Mouse (Mus musculus) mouse embryonic stem cell (cell line): ENCODE results near the gene Epc2.

Experiments
- in situ Hi-C, 2 experiments: fragments of 300-500 bp; cut with MboI; formaldehyde crosslinking; loops; 1 replicate in 1 of 2; 3 replicates in 1 of 2; pipeline ENCODE4 v1.14.3; 2019 to 2020; ENCODE audit warnings: low sequenced_read_pairs in 2 of 2, low pct_unique_long_range_greater_than_20kb in 1 of 2, mixed read lengths in 1 of 2; ENCODE audit not compliant: unreplicated experiment in 1 of 2

The Epc2 gene

DNA sequence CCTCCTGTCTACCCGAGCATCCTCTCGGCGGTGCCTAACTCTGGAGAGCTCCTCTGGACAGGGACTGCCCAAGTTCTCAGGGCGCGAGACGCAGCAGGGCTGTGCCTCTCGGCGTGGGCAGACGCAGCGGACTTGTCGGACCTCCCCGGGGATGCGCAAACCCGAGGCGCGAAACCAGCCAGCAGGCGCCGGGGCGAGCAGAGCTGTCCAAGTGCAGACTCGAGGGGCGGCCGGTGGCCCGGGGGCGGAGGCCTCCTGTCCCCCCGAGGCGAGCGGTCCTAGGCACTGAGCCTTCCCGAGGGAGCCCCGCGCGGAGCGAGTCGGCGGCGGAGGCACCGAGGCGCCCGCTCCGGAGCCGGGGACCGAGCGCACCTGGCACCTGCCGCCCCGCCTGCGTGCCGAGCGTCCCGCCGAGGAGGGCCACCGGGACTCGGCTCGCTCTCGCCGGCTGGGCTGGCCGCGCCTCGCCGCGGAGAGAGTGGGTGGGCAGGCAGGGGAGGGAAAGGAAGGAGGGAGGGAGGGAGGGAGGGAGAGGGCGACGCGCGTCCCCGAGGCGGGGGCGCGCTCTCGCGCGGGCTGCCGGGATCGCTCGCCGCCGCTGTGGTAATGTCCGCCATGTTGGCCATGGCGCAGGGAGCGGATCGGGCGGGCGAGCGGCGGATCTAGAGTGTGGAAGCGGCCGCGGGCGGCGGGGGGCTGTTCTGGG is at the start of gene Epc2:
Gene Epc2, plus strand, starts transcription at position 556 of the 706 bp plus-strand sequence.
- in situ Hi-C loops: no loop called here

DNA sequence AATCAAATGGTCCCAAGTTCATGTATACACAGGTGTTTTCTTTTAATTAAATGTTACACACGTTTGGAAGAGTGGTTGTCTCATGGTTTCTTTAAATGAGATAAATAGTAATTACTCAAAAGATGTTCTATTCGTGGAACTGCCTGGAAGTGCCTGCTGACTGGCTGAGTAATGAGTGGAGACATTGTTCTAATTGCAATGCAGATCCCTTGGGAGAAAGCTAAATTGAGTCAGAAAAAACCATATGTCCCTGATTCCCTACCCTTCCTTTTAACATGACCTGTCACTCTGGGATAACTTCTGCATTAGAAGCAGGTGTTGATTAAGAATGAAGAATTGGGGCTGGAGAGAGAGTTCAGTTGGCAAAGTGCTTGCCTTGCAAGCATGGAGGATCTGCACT is 45.3 kb upstream of the Epc2 start:
- in situ Hi-C loops: no loop called here

DNA sequence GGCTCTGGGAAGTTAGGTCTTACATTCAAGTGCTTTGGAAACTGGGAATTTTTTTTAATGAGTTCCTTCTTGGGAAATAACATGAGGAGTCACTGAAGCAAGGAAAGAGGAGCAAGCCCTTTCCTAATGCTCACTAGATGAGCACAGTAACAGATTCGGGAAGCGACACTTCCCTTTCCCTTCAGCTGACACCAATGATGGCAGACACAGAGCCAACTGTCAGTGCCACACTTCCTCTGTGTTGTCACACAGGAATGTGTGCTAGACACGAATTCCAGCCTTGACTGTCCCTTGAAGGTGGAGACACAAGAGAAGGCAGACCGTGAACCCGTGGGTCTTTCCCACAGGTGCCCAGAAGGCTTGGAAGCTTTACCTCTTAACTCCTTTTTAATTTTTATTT is 39.6 kb upstream of the Epc2 start:
- in situ Hi-C loops: no loop called here

DNA sequence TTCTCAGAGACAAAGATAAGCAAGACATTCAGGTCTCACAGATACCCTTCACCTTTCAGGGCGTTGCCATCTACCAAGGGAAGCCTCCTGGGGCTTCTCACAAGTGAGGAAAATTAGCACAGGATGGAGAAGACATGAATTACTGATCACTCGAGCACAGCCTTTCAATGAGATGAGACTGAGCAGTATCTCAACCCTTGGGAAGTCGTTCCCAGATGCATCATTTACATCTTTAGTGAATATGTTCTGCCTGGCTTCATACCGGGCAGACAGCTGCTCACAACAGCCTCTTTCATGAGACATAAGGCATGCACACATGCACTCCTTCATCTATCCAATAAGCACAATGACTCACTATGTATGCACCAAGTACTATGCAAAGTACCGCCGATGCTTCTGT is 38.7 kb upstream of the Epc2 start:
- in situ Hi-C loops: no loop called here

DNA sequence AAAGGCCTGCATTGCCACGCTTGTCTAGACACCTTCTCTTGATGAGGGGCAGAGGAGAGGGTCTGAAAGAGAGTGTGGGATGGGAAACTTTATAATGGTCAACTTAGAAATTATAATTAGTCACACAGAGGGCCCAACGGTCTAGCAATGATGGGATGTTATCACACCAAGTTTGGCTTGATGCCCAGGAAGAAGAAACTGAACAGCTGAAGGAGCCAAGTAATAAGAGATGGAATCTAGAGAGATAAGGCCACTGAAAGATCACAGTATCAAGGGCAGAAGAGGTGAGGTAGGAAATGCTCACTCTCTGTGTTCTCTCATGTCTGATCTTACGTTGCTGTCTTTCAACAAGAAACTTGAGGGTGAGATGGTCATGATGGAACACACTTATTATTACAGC is 35.4 kb upstream of the Epc2 start:
- in situ Hi-C loops: no loop called here

DNA sequence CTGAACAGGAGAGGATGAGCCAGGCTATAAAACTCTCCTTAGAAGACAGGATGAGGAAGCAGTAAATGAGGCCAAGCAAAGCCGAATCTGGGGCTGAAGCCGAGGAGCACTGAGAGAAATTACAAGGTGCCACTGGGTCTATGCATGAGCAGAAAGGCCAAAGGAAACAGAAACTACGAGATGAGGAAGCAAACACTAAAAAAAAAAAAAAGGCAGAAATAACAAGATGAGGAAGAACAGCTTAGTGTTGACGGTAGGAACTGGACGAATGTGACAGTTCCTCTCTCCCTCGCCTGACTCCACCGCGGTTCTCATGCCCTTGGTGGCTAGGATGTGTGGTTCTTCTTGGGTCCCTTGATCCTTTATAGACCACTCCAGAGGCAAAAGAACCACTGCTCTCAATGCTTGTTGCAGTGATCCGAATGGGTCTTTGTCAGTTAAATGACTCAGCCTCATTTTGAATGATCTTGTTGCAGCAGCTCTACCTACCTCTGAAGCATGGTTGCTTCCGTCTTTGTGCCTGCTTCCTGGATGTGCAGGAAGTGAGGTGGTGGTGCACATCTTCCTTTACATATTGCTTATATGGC is 34.2 kb upstream of the Epc2 start:
- in situ Hi-C loops: no loop called here

DNA sequence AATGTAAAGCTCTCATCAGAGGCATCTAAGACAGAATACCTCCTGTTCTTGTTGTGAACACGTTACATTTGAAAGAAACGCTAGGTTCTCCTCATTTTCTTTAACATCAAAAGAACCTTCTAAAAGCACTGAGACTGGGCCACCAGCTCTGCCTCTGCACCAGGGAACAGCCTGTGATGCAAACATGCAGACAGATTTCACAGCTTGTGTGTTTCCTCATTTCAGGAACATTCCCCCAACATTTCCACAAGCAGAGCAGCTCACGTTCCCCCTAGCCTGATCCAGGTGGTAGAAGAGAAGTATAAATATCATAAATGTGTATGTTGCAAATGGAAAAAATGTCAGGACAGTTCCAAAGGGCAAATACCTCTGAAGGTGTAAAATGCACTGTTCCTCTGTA is 30.9 kb upstream of the Epc2 start:
- in situ Hi-C loops: no loop called here

DNA sequence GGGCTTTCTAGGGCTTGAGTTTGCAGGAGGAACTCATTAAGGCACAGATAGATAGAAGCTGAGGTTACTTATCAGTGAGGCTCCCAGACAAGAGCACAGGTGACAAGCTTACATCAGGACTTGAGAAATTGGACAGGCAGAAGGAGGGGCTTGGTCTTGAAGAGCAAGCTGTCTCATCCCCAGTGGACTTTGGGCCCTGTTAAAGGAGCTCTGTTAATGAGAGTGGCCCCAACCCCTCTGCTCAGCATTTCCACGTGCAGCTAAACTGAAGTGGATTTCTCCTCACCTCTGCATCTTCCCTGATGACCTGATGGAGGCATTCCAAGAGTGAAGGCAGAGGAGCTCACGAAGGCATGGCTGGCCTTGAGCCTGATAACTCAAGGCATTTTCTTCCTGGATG is 27.4 kb upstream of the Epc2 start:
- in situ Hi-C loops: no loop called here

DNA sequence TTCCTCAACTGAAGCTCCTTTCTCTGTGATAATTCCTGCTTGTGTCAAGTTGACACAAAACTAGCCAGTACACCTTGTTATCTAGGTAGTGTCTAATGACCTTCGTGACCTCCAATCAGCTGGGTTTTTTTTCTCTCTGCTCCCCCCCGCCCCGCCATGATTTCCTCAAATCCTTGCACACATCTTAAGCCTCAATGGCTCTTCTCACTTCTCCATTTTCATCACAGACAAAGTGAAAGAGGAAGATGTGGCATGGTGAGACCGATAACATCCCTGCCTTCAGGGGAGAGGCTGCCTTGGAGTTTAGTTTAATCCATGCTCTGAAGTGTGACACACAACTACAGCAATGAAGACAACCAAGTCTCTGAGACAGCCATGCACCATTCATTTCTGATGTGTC is 26.5 kb upstream of the Epc2 start:
- in situ Hi-C loops: no loop called here

DNA sequence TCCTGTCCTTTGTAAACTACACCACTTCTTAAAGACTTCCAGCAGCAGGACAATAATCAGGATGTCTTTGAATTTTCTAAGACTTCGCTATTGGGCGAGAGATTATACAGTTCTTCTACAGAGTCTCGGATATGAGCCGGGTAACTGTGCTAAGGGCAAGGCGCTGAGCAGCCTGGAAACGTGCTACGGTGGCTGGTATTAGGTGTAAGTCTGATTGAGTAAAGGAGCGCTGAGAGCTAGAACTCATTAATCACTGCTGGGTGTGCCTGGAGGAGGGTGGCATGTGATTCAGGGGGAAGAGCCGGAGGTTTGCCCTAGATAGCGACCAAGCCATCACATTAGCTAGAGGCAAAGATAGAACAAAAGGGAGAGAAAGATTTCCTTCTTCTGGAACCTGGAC is 25.1 kb upstream of the Epc2 start:
- in situ Hi-C loops: no loop called here

DNA sequence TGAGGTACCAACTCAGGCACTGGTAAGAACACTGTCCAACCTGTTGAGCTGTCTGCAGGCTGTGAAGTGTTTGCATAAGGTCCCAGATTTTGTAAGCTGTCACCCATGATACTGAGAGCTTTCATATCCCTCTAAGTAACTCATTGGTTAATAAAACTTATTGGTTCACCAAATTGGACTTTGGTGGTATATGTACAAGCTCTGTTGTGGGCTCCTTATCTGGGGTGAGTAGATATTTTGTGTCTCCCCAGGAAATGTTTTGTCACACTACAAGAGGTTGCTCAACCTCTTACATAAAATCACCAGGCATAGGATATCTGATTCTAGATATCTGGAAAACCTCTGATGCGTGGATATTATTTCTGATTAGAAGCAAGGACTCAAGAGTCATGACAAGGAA is 20.3 kb upstream of the Epc2 start:
- in situ Hi-C loops: loop anchor here in 1 of 2 experiments (5.0 kb wide), 1 partner anchor 59 kb away; no protein-coding TSS in a partner anchor

DNA sequence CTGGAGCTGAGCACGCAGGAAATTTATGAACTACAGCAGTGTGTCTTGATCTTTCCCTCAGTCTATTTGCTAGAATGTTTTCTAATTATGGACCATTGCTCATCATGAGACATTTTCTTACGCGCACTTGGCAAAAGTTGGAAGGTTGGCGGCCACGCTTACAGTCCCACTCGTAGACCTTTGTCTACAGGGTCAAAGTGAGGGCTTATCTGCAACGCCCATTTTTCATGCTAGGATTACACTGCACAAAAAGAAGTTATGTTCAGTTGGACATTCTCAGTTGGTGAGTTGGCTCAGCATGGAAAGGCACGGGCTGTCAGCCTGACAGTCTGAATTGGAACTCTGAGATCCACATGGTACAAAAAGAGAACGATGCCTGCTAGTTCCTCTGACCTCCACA is 18.1 kb upstream of the Epc2 start:
- in situ Hi-C loops: loop anchor here in 1 of 2 experiments (5.0 kb wide), 1 partner anchor 61 kb away; no protein-coding TSS in a partner anchor

DNA sequence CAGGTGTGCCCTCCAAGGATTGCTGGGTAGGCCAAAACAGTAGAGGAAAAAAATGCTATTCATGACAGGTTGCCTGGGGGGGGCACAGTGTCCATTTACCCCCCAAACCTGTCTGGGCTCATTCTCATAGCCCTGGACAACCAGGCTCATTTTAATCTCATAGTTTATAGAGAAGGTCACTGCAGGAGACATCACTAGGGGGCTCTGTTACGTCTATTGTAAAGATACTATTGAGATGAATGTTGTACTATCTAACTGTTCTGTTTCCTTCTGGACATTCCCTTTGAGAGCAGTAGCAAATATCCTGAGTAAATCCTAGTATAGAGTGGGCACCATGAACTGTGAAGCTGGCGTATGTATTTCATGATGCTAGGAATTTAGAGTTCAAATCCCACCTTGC is 5.0 kb upstream of the Epc2 start:
- in situ Hi-C loops: loop anchor here in 1 of 2 experiments (10.0 kb wide), 1 partner anchor 269 kb away; no protein-coding TSS in a partner anchor

DNA sequence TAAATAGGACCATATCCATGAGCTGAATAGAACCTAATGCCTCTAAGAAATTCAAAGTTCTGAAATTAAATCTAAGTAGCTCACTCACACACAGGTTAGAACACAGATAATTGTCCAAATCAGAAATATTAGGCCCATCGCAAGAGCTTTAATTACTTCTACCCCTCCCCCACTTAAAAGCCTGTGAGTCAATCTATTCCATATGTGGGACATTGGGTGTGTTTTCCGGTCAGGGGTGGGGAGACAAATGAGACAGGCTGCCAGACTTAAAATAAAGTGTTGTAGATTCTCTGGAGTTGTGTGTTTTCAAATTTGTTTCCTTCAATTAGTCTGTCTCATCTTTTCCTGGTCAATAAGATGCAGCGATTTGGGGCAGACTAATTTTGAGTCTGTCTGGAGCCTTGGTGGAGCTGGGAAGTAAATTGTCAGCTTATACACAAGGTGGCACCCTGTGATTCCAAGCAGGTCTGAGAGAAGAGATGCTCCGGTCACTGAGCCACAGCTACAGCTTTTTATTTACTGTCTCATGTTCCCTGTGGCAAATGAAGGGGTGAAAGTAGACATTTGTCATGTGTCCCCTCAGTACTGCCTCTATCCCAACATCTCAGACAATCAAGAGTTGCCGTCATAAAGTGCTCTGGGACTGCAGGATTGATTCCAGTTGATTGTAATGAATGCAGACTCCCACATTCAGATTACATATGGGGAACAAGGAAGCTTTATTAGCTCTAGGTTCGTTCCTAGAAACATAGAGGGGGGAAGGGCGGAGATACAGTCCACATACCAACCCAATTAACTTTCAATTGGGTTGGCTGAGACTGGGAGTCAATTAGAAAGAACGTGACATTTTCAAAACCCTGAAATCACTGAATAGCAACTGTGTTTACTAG is 3.5 kb upstream of the Epc2 start:
- in situ Hi-C loops: loop anchor here in 1 of 2 experiments (10.0 kb wide), 1 partner anchor 267 kb away; no protein-coding TSS in a partner anchor

DNA sequence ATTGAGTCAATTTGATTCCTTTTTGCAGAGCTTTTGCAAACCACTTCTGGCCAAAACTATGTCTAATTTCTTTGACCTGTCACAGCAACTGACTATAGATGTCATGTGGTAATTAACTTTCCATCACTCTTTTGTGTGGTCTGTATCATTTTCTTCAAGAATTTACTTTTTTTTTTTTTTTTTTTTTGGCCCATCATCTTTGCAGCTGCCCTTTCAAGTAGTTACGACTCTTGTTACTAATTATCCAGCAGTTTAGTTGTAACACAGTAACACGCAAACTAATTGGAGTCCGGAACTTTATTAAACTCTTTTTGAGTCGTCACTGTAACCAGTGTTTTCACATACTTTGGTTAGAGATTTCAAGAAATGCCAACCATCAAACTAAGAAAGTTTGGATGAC is 819 bp upstream of the Epc2 start:
- in situ Hi-C loops: no loop called here

DNA sequence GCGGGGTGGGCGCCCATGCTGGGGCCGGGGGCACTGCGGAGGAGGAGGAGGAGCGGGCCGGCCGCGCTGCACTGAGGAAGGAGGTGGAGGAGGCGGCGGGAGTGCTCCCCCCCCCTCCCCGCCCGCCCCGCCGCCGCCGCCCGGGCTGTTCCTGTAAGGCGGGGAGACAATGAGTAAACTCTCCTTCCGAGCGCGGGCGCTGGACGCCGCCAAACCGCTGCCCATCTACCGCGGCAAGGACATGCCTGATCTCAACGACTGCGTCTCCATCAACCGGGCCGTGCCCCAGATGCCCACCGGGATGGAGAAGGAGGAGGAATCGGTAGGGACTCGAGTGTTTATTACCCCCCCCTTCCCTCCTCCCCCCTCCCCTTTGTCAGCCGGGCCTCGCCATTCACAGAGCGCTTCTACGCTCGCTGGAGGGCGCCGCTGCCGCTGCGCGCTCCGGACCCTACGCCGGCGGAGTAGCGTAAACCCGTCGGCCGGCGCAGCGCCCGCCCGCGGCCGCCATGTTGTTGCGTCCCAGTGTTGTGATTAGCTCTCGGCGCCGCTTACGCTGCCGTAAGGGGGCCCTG is 438 bp downstream of the Epc2 start:
- in situ Hi-C loops: no loop called here

DNA sequence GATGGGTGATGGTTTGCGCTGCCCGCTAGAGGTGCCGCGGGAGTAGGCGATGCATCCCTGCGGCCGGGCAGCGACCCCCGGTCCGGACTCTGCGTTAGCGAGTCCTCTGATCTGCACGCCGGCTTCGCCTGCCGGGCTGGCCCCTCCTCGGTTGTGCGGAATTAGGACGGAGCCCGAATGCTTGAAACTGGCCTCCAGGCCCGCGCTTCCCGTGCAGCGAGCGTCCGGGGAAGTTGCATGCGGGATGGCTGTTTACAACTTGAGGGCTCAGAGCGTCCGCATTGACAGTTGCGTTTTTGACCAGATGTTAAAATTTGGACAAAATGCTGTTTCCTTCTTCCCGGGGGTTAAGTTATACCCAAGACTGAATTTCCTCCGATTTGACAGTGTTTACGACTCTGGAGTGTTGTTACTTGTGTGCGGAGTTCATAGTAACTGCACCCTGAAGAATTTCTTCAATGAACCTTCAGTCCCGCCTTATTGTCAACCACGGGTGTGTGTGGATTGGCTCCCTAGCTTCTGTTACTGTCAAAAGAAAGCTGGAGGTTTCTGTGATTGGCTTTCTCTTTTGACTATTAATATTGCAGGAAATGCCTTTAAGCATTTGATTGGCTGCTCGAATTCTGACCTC is 1.3 kb downstream of the Epc2 start:
- in situ Hi-C loops: no loop called here

DNA sequence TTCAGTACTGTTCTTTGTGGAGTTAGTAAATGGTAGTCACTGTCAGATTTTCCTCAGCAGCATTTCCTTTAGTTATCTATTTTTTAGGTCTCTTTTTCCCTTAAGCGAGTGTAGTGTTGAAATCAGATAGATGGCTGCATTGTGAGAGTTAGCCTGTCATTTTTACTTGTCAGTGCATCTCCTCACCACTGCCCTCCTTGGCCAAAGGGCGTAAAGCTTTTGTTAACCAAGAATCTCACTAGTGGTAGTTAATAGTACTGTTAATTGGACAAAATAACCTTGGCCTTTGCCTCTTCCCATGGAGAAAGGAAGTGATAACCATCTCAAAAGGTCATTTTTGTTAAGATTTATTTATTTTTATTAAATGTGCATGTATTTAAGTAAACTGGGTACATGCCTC is 6.5 kb downstream of the Epc2 start:
- in situ Hi-C loops: no loop called here
